Mouse (Mus musculus) kidney, adult 11 months (tissue): Measurements from ENCODE around the gene 1810024B03Rik.
"Not testable (repeated sequence)": the region's sequence is repeated elsewhere in the genome, so short reads cannot be mapped to it uniquely, and the experiment has no call there.

Source experiments
- DNase-seq: peaks from one replicate; pipeline ENCODE4 v3.0.0; 2022

The 1810024B03Rik gene

GRCm38 (mm10) chr2:127166261-127166660 is 41.8 kb downstream of the 1810024B03Rik start:
- DNase-seq: not testable (repeated sequence)

GRCm38 (mm10) chr2:127165675-127166074 is 42.4 kb downstream of the 1810024B03Rik start:
- DNase-seq: no peak

GRCm38 (mm10) chr2:127145699-127146098 is 62.4 kb downstream of the 1810024B03Rik start:
- DNase-seq: no peak

- peak; percentile 94 for DNase-seq
Measured at GRCm38 (mm10) chr2:127143158-127144063, 64.7 kb downstream of the 1810024B03Rik start, which contains the start of gene Itpripl1. Itpripl1 (minus strand) TSS chr2:127143442.

GRCm38 (mm10) chr2:127142577-127143157 is 65.4 kb downstream of the 1810024B03Rik start:
- DNase-seq: no peak

- no peak for DNase-seq
Measured at GRCm38 (mm10) chr2:127142031-127142430, 66.0 kb downstream of the 1810024B03Rik start.

GRCm38 (mm10) chr2:127140011-127140410 is 68.1 kb downstream of the 1810024B03Rik start:
- DNase-seq: no peak

- DNase-seq: no peak
Measured at GRCm38 (mm10) chr2:127139605-127140004, 68.5 kb downstream of the 1810024B03Rik start.

GRCm38 (mm10) chr2:127139094-127139493 is 69.0 kb downstream of the 1810024B03Rik start:
- DNase-seq: no peak

- no peak for DNase-seq
Measured at GRCm38 (mm10) chr2:127138449-127138848, 69.6 kb downstream of the 1810024B03Rik start.

GRCm38 (mm10) chr2:127137838-127138420 is 70.2 kb downstream of the 1810024B03Rik start:
- DNase-seq: no peak

GRCm38 (mm10) chr2:127136979-127137378 is 71.1 kb downstream of the 1810024B03Rik start:
- no peak for DNase-seq
